Mouse (Mus musculus) retina, postnatal 7 days (tissue): ENCODE results near the gene Rph3a.
"Not testable (repeated sequence)": the region's sequence is repeated elsewhere in the genome, so short reads cannot be mapped to it uniquely, and the experiment has no call there.

Experiments
- DNase-seq: peaks from one replicate; pipeline ENCODE4 v3.0.0-alpha.2; 2012; ENCODE audit warnings: low read depth, low spot score

Rph3a gene

GRCm38 (mm10) chr5:120974522-120974921, 35.4 kb downstream of the Rph3a start:
- no peak for DNase-seq

- no peak for DNase-seq
These were observed 37.6 kb downstream of the Rph3a start for GRCm38 (mm10) chr5:120972278-120972677.

GRCm38 (mm10) chr5:120971326-120971725, 38.6 kb downstream of the Rph3a start:
- no peak for DNase-seq

GRCm38 (mm10) chr5:120969703-120970102, 40.2 kb downstream of the Rph3a start:
- no peak for DNase-seq

GRCm38 (mm10) chr5:120968799-120969198, 41.1 kb downstream of the Rph3a start:
- DNase-seq: no peak

GRCm38 (mm10) chr5:120968134-120968532, 41.8 kb downstream of the Rph3a start:
- no peak for DNase-seq

GRCm38 (mm10) chr5:120967355-120968133, 42.3 kb downstream of the Rph3a start:
- DNase-seq: no peak

GRCm38 (mm10) chr5:120966894-120967293, 43.0 kb downstream of the Rph3a start:
- no peak for DNase-seq

GRCm38 (mm10) chr5:120966156-120966555, 43.7 kb downstream of the Rph3a start:
- DNase-seq: no peak

- no peak for DNase-seq
These were observed 48.9 kb downstream of the Rph3a start for GRCm38 (mm10) chr5:120961004-120961403.

GRCm38 (mm10) chr5:120953974-120954373, 55.9 kb downstream of the Rph3a start:
- DNase-seq: peak; percentile 36

GRCm38 (mm10) chr5:120952242-120952770, 57.6 kb downstream of the Rph3a start:
- no peak for DNase-seq

GRCm38 (mm10) chr5:120942076-120942475, 67.8 kb downstream of the Rph3a start:
- DNase-seq: no peak

GRCm38 (mm10) chr5:120938586-120938985, 71.3 kb downstream of the Rph3a start:
- no peak for DNase-seq

GRCm38 (mm10) chr5:120937841-120938240, 72.1 kb downstream of the Rph3a start:
- no peak for DNase-seq

GRCm38 (mm10) chr5:120933966-120934365, 75.9 kb downstream of the Rph3a start:
- no peak for DNase-seq

GRCm38 (mm10) chr5:120927036-120927435, 82.9 kb downstream of the Rph3a start:
- DNase-seq: no peak

- DNase-seq: not testable (repeated sequence)
These were observed 83.6 kb downstream of the Rph3a start for GRCm38 (mm10) chr5:120926311-120926710.

- DNase-seq: not testable (repeated sequence)
These were observed 85.4 kb downstream of the Rph3a start for GRCm38 (mm10) chr5:120924520-120924919.

- DNase-seq: no peak
These were observed 85.9 kb downstream of the Rph3a start for GRCm38 (mm10) chr5:120923969-120924368.

GRCm38 (mm10) chr5:120920296-120920695, 89.6 kb downstream of the Rph3a start:
- no peak for DNase-seq

- not testable (repeated sequence) for DNase-seq
These were observed 90.5 kb downstream of the Rph3a start for GRCm38 (mm10) chr5:120919156-120919935.
